In genomic region chr4:109982681-109983265, GRCm38 (mm10) we compare ENCODE assay signal across 8 mouse cellular contexts. TPM values are rescaled to one million over a fixed set of nuclear protein-coding genes. Genes with fewer than 3 reads are reported as not detected.
DNase-seq lines count a peak whose midpoint lies in the region; ATAC-seq lines count a peak whose summit lies in the region.

No protein-coding gene starts in this region.

- H3K4me2 ChIP-seq in heart, embryonic 15.5 days = peak overlapping the region; percentile 81
- peak overlapping the region; percentile 44 for H3K4me2 ChIP-seq in hindbrain, embryonic 14.5 days (replicated peaks)
- H3K4me2 ChIP-seq in midbrain, embryonic 16.5 days (ENCODE audit: low read length) = peak overlapping the region; percentile 52

- H3K4me1 ChIP-seq in heart, embryonic 15.5 days (replicated peaks) = peaks cover 42% of the 10 kb centered on the region
- H3K4me1 ChIP-seq in hindbrain, embryonic 14.5 days (replicated peaks; ENCODE audit: control insufficient read depth, insufficient read depth, low read length) = peaks cover 12% of the 10 kb centered on the region; the same call in 1 of the 2 replicates
- peaks cover 16% of the 10 kb centered on the region for H3K4me1 ChIP-seq in midbrain, embryonic 16.5 days (ENCODE audit: control insufficient read depth, insufficient read depth, low read length)

- intact Hi-C loops in heart, postnatal 14 days (cut with DNase I) = no loop called here

- H3K27me3 ChIP-seq in heart, embryonic 15.5 days = peaks cover 97% of the 10 kb centered on the region
- peaks cover 96% of the 10 kb centered on the region for H3K27me3 ChIP-seq in hindbrain, embryonic 14.5 days (ENCODE audit: control insufficient read depth, insufficient read depth, low read length)
- peaks cover 66% of the 10 kb centered on the region for H3K27me3 ChIP-seq in midbrain, embryonic 16.5 days (ENCODE audit: control insufficient read depth, insufficient read depth, low read depth, low read length)

- ATAC-seq in heart, embryonic 15.5 days (replicated peaks; ENCODE audit: insufficient number of reproducible peaks, insufficient read depth, low FRiP score, low read depth) = no peak
- no peak for ATAC-seq in hindbrain, embryonic 14.5 days (ENCODE audit: low FRiP score)
- ATAC-seq in midbrain, embryonic 16.5 days = no peak

- peak overlapping the region; percentile 48 for H3K4me3 ChIP-seq in heart, embryonic 15.5 days
- peak overlapping the region; percentile 25; the same call in 1 of the 2 replicates for H3K4me3 ChIP-seq in hindbrain, embryonic 14.5 days (replicated peaks; ENCODE audit: low read length)
- peak overlapping the region; percentile 30 for H3K4me3 ChIP-seq in midbrain, embryonic 16.5 days (ENCODE audit: low read depth, low read length)

- WGBS in heart, embryonic 15.5 days = 4% methylated on average over 29 of the region's 30 CpGs
- 3% methylated on average over 28 of the region's 30 CpGs for WGBS in hindbrain, embryonic 14.5 days
- WGBS in midbrain, embryonic 16.5 days = 2% methylated on average over 26 of the region's 30 CpGs

- DNase-seq in heart, postnatal 14 days = no peak
- peak; percentile 40 for DNase-seq in embryo, embryonic 10.5 days (ENCODE audit: low spot score)
- no peak for DNase-seq in hindbrain, embryonic 14.5 days (ENCODE audit: low spot score)
- no peak for DNase-seq in left cerebral cortex, adult 9 months (ENCODE audit: low spot score in 2 of 2)
- no peak for DNase-seq in gastrocnemius, adult 18-20 months (ENCODE audit: low spot score)
- DNase-seq in adrenal gland, postnatal 10 days = no peak

- no peak overlapping the region for H3K9ac ChIP-seq in heart, embryonic 15.5 days
- no peak overlapping the region for H3K9ac ChIP-seq in hindbrain, embryonic 14.5 days
- no peak overlapping the region for H3K9ac ChIP-seq in midbrain, embryonic 16.5 days (ENCODE audit: low read depth, low read length)

- no peaks in the 10 kb centered on the region for H3K36me3 ChIP-seq in heart, embryonic 15.5 days
- H3K36me3 ChIP-seq in hindbrain, embryonic 14.5 days (replicated peaks; ENCODE audit: control insufficient read depth, insufficient read depth) = no peaks in the 10 kb centered on the region
- no peaks in the 10 kb centered on the region for H3K36me3 ChIP-seq in midbrain, embryonic 16.5 days (ENCODE audit: control insufficient read depth, insufficient read depth, low read length)

- no peak overlapping the region for H3K27ac ChIP-seq in heart, embryonic 15.5 days
- no peak overlapping the region for H3K27ac ChIP-seq in hindbrain, embryonic 14.5 days
- no peak overlapping the region for H3K27ac ChIP-seq in midbrain, embryonic 16.5 days (ENCODE audit: low read length)

- H3K9me3 ChIP-seq in heart, embryonic 15.5 days (replicated peaks) = no peaks in the 10 kb centered on the region
- no peaks in the 10 kb centered on the region for H3K9me3 ChIP-seq in hindbrain, embryonic 14.5 days (ENCODE audit: control insufficient read depth, low read length)
- H3K9me3 ChIP-seq in midbrain, embryonic 16.5 days (replicated peaks; ENCODE audit: control insufficient read depth, low read length, poor library complexity, severe bottlenecking) = no peaks in the 10 kb centered on the region

RNA-seq across cellular contexts. Expression of gene Dmrta2, which starts 4.9 kb away (rescaled TPM):
- polyA plus RNA-seq in heart, embryonic 15.5 days (2015; fragmentation: Nextera tagmentation; extraction: Ambion mirVana) = 0.09 TPM in 1 of 2 replicates, not detected in the other
- total RNA-seq in heart, postnatal 14 days (2021) = under 1 TPM; 0.20 to 0.24 TPM
- 0.08 TPM in 1 of 2 replicates, not detected in the other for polyA plus RNA-seq in hindbrain, embryonic 14.5 days (2014; fragmentation: Nextera tagmentation; extraction: Ambion mirVana)
- polyA plus RNA-seq in midbrain, embryonic 16.5 days (2015; fragmentation: Nextera tagmentation; extraction: Ambion mirVana) = 0.44 and 0.67 TPM in 2 replicates
- total RNA-seq in gastrocnemius, adult 18-20 months (2021) = under 1 TPM; 0.07 TPM
- total RNA-seq in adrenal gland, postnatal 10 days (2021) = under 1 TPM in 1 of 2 experiments, not detected in 1; 0.09 TPM
